Mouse (Mus musculus) urinary bladder, postnatal 25 days (tissue): Measurements from ENCODE around the gene Dazap1.

ENCODE experiments used
- DNase-seq: peaks from one replicate; pipeline ENCODE4 v3.0.0; 2022; ENCODE audit warnings: low spot score

Dazap1 gene

GRCm38 (mm10) chr10:80324120-80325037 lies 63.1 kb downstream of the Dazap1 start:
- no peak for DNase-seq

- DNase-seq: no peak
These were observed 63.8 kb downstream of the Dazap1 start for GRCm38 (mm10) chr10:80325045-80325444.

GRCm38 (mm10) chr10:80329273-80330081 lies 68.2 kb downstream of the Dazap1 start, which contains the start of the genes Pcsk4 and Reep6:
Gene Pcsk4, minus strand, starts transcription at chr10:80329498.
Gene Reep6, plus strand, starts transcription at chr10:80329953.
- peak; percentile 92 for DNase-seq

- no peak for DNase-seq
These were observed 68.8 kb downstream of the Dazap1 start for GRCm38 (mm10) chr10:80330084-80330483.

GRCm38 (mm10) chr10:80330888-80331287 lies 69.6 kb downstream of the Dazap1 start:
- DNase-seq: no peak

GRCm38 (mm10) chr10:80331636-80332524 lies 70.6 kb downstream of the Dazap1 start:
- DNase-seq: no peak

- DNase-seq: no peak
These were observed 71.3 kb downstream of the Dazap1 start for GRCm38 (mm10) chr10:80332525-80332989.

- DNase-seq: no peak
These were observed 75.0 kb downstream of the Dazap1 start for GRCm38 (mm10) chr10:80336263-80336662.
